ENCODE assay signal across 12 mouse cellular contexts in genomic region chr19:53080921-53081320, GRCm38 (mm10). TPM values are rescaled to one million over a fixed set of nuclear protein-coding genes. Genes with fewer than 3 reads are reported as not detected.
DNase-seq lines count a peak whose midpoint lies in the region; ATAC-seq lines count a peak whose summit lies in the region.
"Had no signal": no experiment of that assay in that cellular context is flagged by ENCODE, and none has a peak within 500 bp of the region (broad histone marks: within the 10 kb centered on the region; RNA-seq: fewer than 3 reads in every experiment).

No protein-coding gene starts in this region.

- no peak for ATAC-seq in embryonic facial prominence, embryonic 13.5 days (ENCODE audit: insufficient number of reproducible peaks, insufficient read depth, low FRiP score, low TSS enrichment, low read depth)
- no peak for ATAC-seq in liver, embryonic 11.5 days (replicated peaks; ENCODE audit: low FRiP score)
- ATAC-seq: forebrain, embryonic 13.5 days had no signal

- no peak overlapping the region; the same call in 1 of the 2 replicates for H3K4me2 ChIP-seq in embryonic facial prominence, embryonic 13.5 days
- H3K4me2 ChIP-seq in liver, embryonic 11.5 days, result no peak overlapping the region
- H3K4me2 ChIP-seq: forebrain, embryonic 13.5 days; heart, embryonic 11.5 days; liver, embryonic 15.5 days had no signal

- no peaks in the 10 kb centered on the region for H3K36me3 ChIP-seq in embryonic facial prominence, embryonic 13.5 days
- no peaks in the 10 kb centered on the region for H3K36me3 ChIP-seq in liver, embryonic 11.5 days (ENCODE audit: control insufficient read depth, insufficient read depth, low read length)
- H3K36me3 ChIP-seq: liver, embryonic 15.5 days had no signal

- H3K4me1 ChIP-seq in embryonic facial prominence, embryonic 13.5 days, result peaks cover 51% of the 10 kb centered on the region
- H3K4me1 ChIP-seq in liver, embryonic 11.5 days (replicated peaks; ENCODE audit: control insufficient read depth, insufficient read depth, low read length), result no peaks in the 10 kb centered on the region; the same call in 1 of the 2 replicates
- H3K4me1 ChIP-seq: forebrain, embryonic 13.5 days had no signal

- no peak overlapping the region for H3K9ac ChIP-seq in embryonic facial prominence, embryonic 13.5 days
- no peak overlapping the region for H3K9ac ChIP-seq in liver, embryonic 11.5 days (ENCODE audit: low read depth, low read length)
- H3K9ac ChIP-seq: forebrain, embryonic 13.5 days; liver, embryonic 15.5 days had no signal

- no peaks in the 10 kb centered on the region for H3K9me3 ChIP-seq in embryonic facial prominence, embryonic 13.5 days
- H3K9me3 ChIP-seq in liver, embryonic 11.5 days (ENCODE audit: control insufficient read depth, low read length), result no peaks in the 10 kb centered on the region
- H3K9me3 ChIP-seq: forebrain, embryonic 13.5 days; liver, embryonic 15.5 days had no signal

- H3K4me3 ChIP-seq in embryonic facial prominence, embryonic 13.5 days, result no peak overlapping the region
- H3K4me3 ChIP-seq in liver, embryonic 11.5 days (ENCODE audit: low read depth, low read length), result no peak overlapping the region
- H3K4me3 ChIP-seq: forebrain, embryonic 13.5 days; liver, embryonic 15.5 days had no signal

- peak overlapping the region; percentile 44 for H3K27ac ChIP-seq in embryonic facial prominence, embryonic 13.5 days
- no peak overlapping the region for H3K27ac ChIP-seq in liver, embryonic 11.5 days (ENCODE audit: low read depth, low read length)
- H3K27ac ChIP-seq: forebrain, embryonic 13.5 days; liver, embryonic 15.5 days had no signal

- 6% methylated on average over 6 of the region's 6 CpGs for WGBS in embryonic facial prominence, embryonic 13.5 days
- 18% methylated on average over 6 of the region's 6 CpGs for WGBS in liver, embryonic 11.5 days

- peak; percentile 30 for DNase-seq in retina, postnatal 1 day
- no peak for DNase-seq in retina, embryonic 14.5 days (ENCODE audit: low spot score)
- DNase-seq in kidney, postnatal 10 days, result peak; percentile 32
- peak; percentile 24 for DNase-seq in yolk sac, embryonic 10.5 days (ENCODE audit: low spot score)
- DNase-seq in spleen, adult 12 weeks (ENCODE audit: low spot score), result no peak
- no peak for DNase-seq in liver, embryonic 11.5 days (ENCODE audit: low spot score)
- no peak for DNase-seq in adrenal gland, postnatal 4 days (ENCODE audit: low spot score in 2 of 2)
- DNase-seq: right cerebral cortex, postnatal 14 days had no signal

- no peaks in the 10 kb centered on the region for H3K27me3 ChIP-seq in embryonic facial prominence, embryonic 13.5 days
- no peaks in the 10 kb centered on the region for H3K27me3 ChIP-seq in liver, embryonic 11.5 days (replicated peaks; ENCODE audit: control insufficient read depth, insufficient read depth, low read length)
- H3K27me3 ChIP-seq: forebrain, embryonic 13.5 days had no signal

RNA-seq across cellular contexts. Expression of gene Xpnpep1, which starts 40.9 kb away (rescaled TPM):
- polyA plus RNA-seq in embryonic facial prominence, embryonic 13.5 days (2015; fragmentation: Nextera tagmentation; extraction: Ambion mirVana), result 134 and 146 TPM in 2 replicates
- polyA plus RNA-seq in liver, embryonic 11.5 days (2014; fragmentation: Nextera tagmentation; extraction: Ambion mirVana), result 180 and 196 TPM in 2 replicates
- total RNA-seq in adrenal gland, postnatal 4 days (2021), result 100 to 1,000 TPM; 112 to 117 TPM

RNA-seq across cellular contexts. Expression of gene Add3, which starts 59.3 kb away (rescaled TPM):
- polyA plus RNA-seq in embryonic facial prominence, embryonic 13.5 days (2015; fragmentation: Nextera tagmentation; extraction: Ambion mirVana), result 73.8 and 78.4 TPM in 2 replicates
- 65.0 and 69.0 TPM in 2 replicates for polyA plus RNA-seq in liver, embryonic 11.5 days (2014; fragmentation: Nextera tagmentation; extraction: Ambion mirVana)
- total RNA-seq in adrenal gland, postnatal 4 days (2021), result 10 to 100 TPM; 81.7 to 87.2 TPM

Comparison
In these comparisons a context has a peak if more than half of its experiments do, and no peak if none do; other contexts are left out.
1. DNase-seq: peak in retina, postnatal 1 day (single experiment), kidney, postnatal 10 days (single experiment) and yolk sac, embryonic 10.5 days (single experiment); none in retina, embryonic 14.5 days (single experiment), spleen, adult 12 weeks (single experiment), liver, embryonic 11.5 days (single experiment) and adrenal gland, postnatal 4 days (0 of 2).